Mouse (Mus musculus) forebrain, embryonic 12.5 days (tissue): ENCODE measurements around the gene Bbs7. TPM values are rescaled to one million over a fixed set of nuclear protein-coding genes. Genes with fewer than 3 reads are reported as not detected.
"Not testable (repeated sequence)": the region's sequence is repeated elsewhere in the genome, so short reads cannot be mapped to it uniquely, and the experiment has no call there.

Source experiments
- ATAC-seq: fragments of 200-750 bp; cut with Nextera tagmentation; 2 replicates; pipeline ENCODE4 v1.8.0; 2017; ENCODE audit warnings: moderate TSS enrichment; ENCODE audit not compliant: low FRiP score
- H3K27ac ChIP-seq: fragments of 300-500 bp; sonication (generic); 2 replicates; pipeline ENCODE4 v1.5.1; 2016; ENCODE audit warnings: mild to moderate bottlenecking
- H3K27me3 ChIP-seq: fragments of 300-500 bp; sonication (generic); 2 replicates; pipeline ENCODE4 v1.6.1; 2016; ENCODE audit warnings: mild to moderate bottlenecking
- H3K36me3 ChIP-seq: fragments of 300-500 bp; sonication (generic); replicated peaks from 2 replicates; pipeline ENCODE4 v1.6.1; 2016; ENCODE audit warnings: mild to moderate bottlenecking
- H3K4me1 ChIP-seq: fragments of 300-500 bp; sonication (generic); 2 replicates; pipeline ENCODE4 v1.6.1; 2016
- H3K4me2 ChIP-seq: fragments of 300-500 bp; sonication (generic); 2 replicates; pipeline ENCODE4 v1.6.1; 2016; ENCODE audit warnings: mild to moderate bottlenecking, moderate library complexity
- H3K4me3 ChIP-seq: fragments of 300-500 bp; sonication (generic); replicated peaks from 2 replicates; pipeline ENCODE4 v1.5.1; 2016; ENCODE audit warnings: mild to moderate bottlenecking
- H3K9ac ChIP-seq: fragments of 300-500 bp; sonication (generic); 2 replicates; pipeline ENCODE4 v1.6.1; 2016; ENCODE audit warnings: mild to moderate bottlenecking
- H3K9me3 ChIP-seq: fragments of 300-500 bp; sonication (generic); 2 replicates; pipeline ENCODE4 v1.6.1; 2016
- WGBS: fragments of 180-500 bp; shearing (Covaris S2); methylation state at CpG from one replicate; pipeline ENCODE4 v1.1.7; 2016; 5-methylcytosine and 5-hydroxymethylcytosine counted together
- polyA plus RNA-seq: library from polyadenylated mRNA; unstranded; fragments of >200 nt; fragmentation: Nextera tagmentation; extraction: Ambion mirVana; gene quantifications from 2 replicates; pipeline ENCODE4 v1.2.1, GENCODE M21; 2016

Gene Bbs7
- 19.6 and 20.9 TPM in 2 replicates for polyA plus RNA-seq

GRCm38 (mm10) chr3:36613202-36613907 is at the start of gene Bbs7:
Gene Bbs7 (minus strand): TSS chr3:36613477.
- H3K9me3 ChIP-seq, result no peaks in the 10 kb centered on the region
- no peaks in the 10 kb centered on the region for H3K36me3 ChIP-seq
- ATAC-seq, result peak; percentile 100
- peak within 1 kb of the TSS; percentile 70 for H3K9ac ChIP-seq
- H3K4me1 ChIP-seq, result peaks cover 10% of the 10 kb centered on the region
- H3K4me2 ChIP-seq, result peak within 1 kb of the TSS; percentile 64
- peak within 1 kb of the TSS; percentile 67 for H3K4me3 ChIP-seq
- no peaks in the 10 kb centered on the region for H3K27me3 ChIP-seq
- 3% methylated on average over 38 of the region's 38 CpGs for WGBS
- H3K27ac ChIP-seq, result peak within 1 kb of the TSS; percentile 36

GRCm38 (mm10) chr3:36645245-36645559 is 31.9 kb upstream of the Bbs7 start:
- not testable (repeated sequence) for H3K27me3 ChIP-seq

GRCm38 (mm10) chr3:36644554-36645244 is 31.4 kb upstream of the Bbs7 start:
- ATAC-seq, result no peak
- no peaks in the 10 kb centered on the region for H3K27me3 ChIP-seq
- 82% methylated on average over 3 of the region's 3 CpGs for WGBS
- H3K27ac ChIP-seq, result no peak overlapping the region
- H3K9ac ChIP-seq, result no peak overlapping the region
- H3K4me1 ChIP-seq, result no peaks in the 10 kb centered on the region
- no peaks in the 10 kb centered on the region for H3K36me3 ChIP-seq
- H3K4me2 ChIP-seq, result no peak overlapping the region
- no peaks in the 10 kb centered on the region for H3K9me3 ChIP-seq
- H3K4me3 ChIP-seq, result no peak overlapping the region

More at GRCm38 (mm10) chr3:36645245-36645559, 31.9 kb upstream of the Bbs7 start:
- ATAC-seq, H3K9me3 ChIP-seq, H3K4me1 ChIP-seq, H3K4me3 ChIP-seq, H3K27ac ChIP-seq, H3K36me3 ChIP-seq, H3K9ac ChIP-seq, H3K4me2 ChIP-seq: not testable (repeated sequence)

- Histone ChIP-seq H3K4me3 (no peak overlapping the region), H3K27me3 (no peaks in the 10 kb centered on the region), H3K27ac (no peak overlapping the region), H3K4me2 (no peak overlapping the region), H3K9me3 (no peaks in the 10 kb centered on the region), H3K4me1 (no peaks in the 10 kb centered on the region), H3K9ac (no peak overlapping the region), H3K36me3 (no peaks in the 10 kb centered on the region)
- 74% methylated on average over 3 of the region's 3 CpGs for WGBS
- ATAC-seq, result no peak
Observed at GRCm38 (mm10) chr3:36643354-36643753, 30.1 kb upstream of the Bbs7 start.

GRCm38 (mm10) chr3:36642736-36643135 is 29.5 kb upstream of the Bbs7 start:
- H3K4me2 ChIP-seq, result no peak overlapping the region
- H3K27me3 ChIP-seq, result no peaks in the 10 kb centered on the region
- H3K9ac ChIP-seq, result no peak overlapping the region
- H3K9me3 ChIP-seq, result no peaks in the 10 kb centered on the region
- H3K4me1 ChIP-seq, result no peaks in the 10 kb centered on the region
- no peaks in the 10 kb centered on the region for H3K36me3 ChIP-seq
- ATAC-seq, result no peak
- H3K4me3 ChIP-seq, result no peak overlapping the region
- H3K27ac ChIP-seq, result no peak overlapping the region
- WGBS, result 74% methylated on average over 13 of the region's 13 CpGs

GRCm38 (mm10) chr3:36640787-36641186 is 27.5 kb upstream of the Bbs7 start:
- 62% methylated on average over 2 of the region's 2 CpGs for WGBS
- Histone ChIP-seq H3K9ac (no peak overlapping the region), H3K4me3 (no peak overlapping the region), H3K9me3 (no peaks in the 10 kb centered on the region), H3K4me2 (no peak overlapping the region), H3K27ac (no peak overlapping the region), H3K27me3 (no peaks in the 10 kb centered on the region), H3K4me1 (no peaks in the 10 kb centered on the region), H3K36me3 (no peaks in the 10 kb centered on the region)
- no peak for ATAC-seq

GRCm38 (mm10) chr3:36635449-36635848 is 22.2 kb upstream of the Bbs7 start:
- Histone ChIP-seq H3K9me3 (no peaks in the 10 kb centered on the region), H3K27me3 (no peaks in the 10 kb centered on the region), H3K4me1 (no peaks in the 10 kb centered on the region), H3K36me3 (no peaks in the 10 kb centered on the region), H3K4me2 (no peak overlapping the region), H3K9ac (no peak overlapping the region), H3K27ac (no peak overlapping the region), H3K4me3 (no peak overlapping the region)
- no peak for ATAC-seq
- WGBS, result 19% methylated on average over 4 of the region's 4 CpGs

- Histone ChIP-seq H3K4me3 (no peak overlapping the region), H3K36me3 (no peaks in the 10 kb centered on the region), H3K9me3 (no peaks in the 10 kb centered on the region), H3K4me1 (no peaks in the 10 kb centered on the region), H3K9ac (no peak overlapping the region), H3K4me2 (no peak overlapping the region), H3K27me3 (no peaks in the 10 kb centered on the region), H3K27ac (no peak overlapping the region)
- WGBS, result 88% methylated on average over 2 of the region's 2 CpGs
- no peak for ATAC-seq
Observed at GRCm38 (mm10) chr3:36626803-36627202, 13.5 kb upstream of the Bbs7 start.

GRCm38 (mm10) chr3:36618181-36618580 is 4.9 kb upstream of the Bbs7 start:
- Histone ChIP-seq H3K9ac (no peak overlapping the region), H3K4me3 (no peak overlapping the region), H3K27me3 (no peaks in the 10 kb centered on the region), H3K36me3 (no peaks in the 10 kb centered on the region), H3K4me1 (peaks cover 4% of the 10 kb centered on the region), H3K27ac (no peak overlapping the region), H3K9me3 (no peaks in the 10 kb centered on the region), H3K4me2 (no peak overlapping the region)
- ATAC-seq, result no peak
- WGBS, result 73% methylated on average over 7 of the region's 7 CpGs

- no peak overlapping the region for H3K4me2 ChIP-seq
- H3K27me3 ChIP-seq, result no peaks in the 10 kb centered on the region
- 65% methylated on average over 5 of the region's 5 CpGs for WGBS
- H3K4me1 ChIP-seq, result peaks cover 10% of the 10 kb centered on the region
- ATAC-seq, result no peak
- peak overlapping the region; percentile 67; the same call in 1 of the 2 replicates for H3K4me3 ChIP-seq
- H3K9me3 ChIP-seq, result no peaks in the 10 kb centered on the region
- no peak overlapping the region for H3K9ac ChIP-seq
- H3K27ac ChIP-seq, result no peak overlapping the region
- H3K36me3 ChIP-seq, result no peaks in the 10 kb centered on the region
Observed at GRCm38 (mm10) chr3:36613908-36614255, 605 bp upstream of the Bbs7 start.

- H3K4me1 ChIP-seq, result peaks cover 10% of the 10 kb centered on the region
- peak overlapping the region; percentile 36 for H3K27ac ChIP-seq
- WGBS, result 1% methylated on average over 6 of the region's 6 CpGs
- peak; percentile 40 for ATAC-seq
- peak overlapping the region; percentile 67 for H3K4me3 ChIP-seq
- no peaks in the 10 kb centered on the region for H3K36me3 ChIP-seq
- H3K4me2 ChIP-seq, result peak overlapping the region; percentile 64
- H3K27me3 ChIP-seq, result no peaks in the 10 kb centered on the region
- no peaks in the 10 kb centered on the region for H3K9me3 ChIP-seq
- H3K9ac ChIP-seq, result peak overlapping the region; percentile 70
Observed at GRCm38 (mm10) chr3:36612687-36613086, 590 bp downstream of the Bbs7 start.

GRCm38 (mm10) chr3:36605894-36606783 is 7.1 kb downstream of the Bbs7 start:
- 87% methylated on average over 7 of the region's 7 CpGs for WGBS

More at GRCm38 (mm10) chr3:36605894-36606783, 7.1 kb downstream of the Bbs7 start:
- Histone ChIP-seq H3K27ac (no peak overlapping the region), H3K4me3 (no peak overlapping the region), H3K27me3 (no peaks in the 10 kb centered on the region), H3K9me3 (no peaks in the 10 kb centered on the region), H3K36me3 (0 out of 2 replicates have a peak, but pooled peaks cover 6% of the 10 kb centered on the region), H3K4me2 (no peak overlapping the region), H3K4me1 (no peaks in the 10 kb centered on the region), H3K9ac (no peak overlapping the region)
- no peak for ATAC-seq
